Mouse (Mus musculus): ENCODE data around the gene 2810021J22Rik.
"Not testable (repeated sequence)": the region's sequence is repeated elsewhere in the genome, so short reads cannot be mapped to it uniquely, and the experiment has no call there.

Gene 2810021J22Rik

DNA sequence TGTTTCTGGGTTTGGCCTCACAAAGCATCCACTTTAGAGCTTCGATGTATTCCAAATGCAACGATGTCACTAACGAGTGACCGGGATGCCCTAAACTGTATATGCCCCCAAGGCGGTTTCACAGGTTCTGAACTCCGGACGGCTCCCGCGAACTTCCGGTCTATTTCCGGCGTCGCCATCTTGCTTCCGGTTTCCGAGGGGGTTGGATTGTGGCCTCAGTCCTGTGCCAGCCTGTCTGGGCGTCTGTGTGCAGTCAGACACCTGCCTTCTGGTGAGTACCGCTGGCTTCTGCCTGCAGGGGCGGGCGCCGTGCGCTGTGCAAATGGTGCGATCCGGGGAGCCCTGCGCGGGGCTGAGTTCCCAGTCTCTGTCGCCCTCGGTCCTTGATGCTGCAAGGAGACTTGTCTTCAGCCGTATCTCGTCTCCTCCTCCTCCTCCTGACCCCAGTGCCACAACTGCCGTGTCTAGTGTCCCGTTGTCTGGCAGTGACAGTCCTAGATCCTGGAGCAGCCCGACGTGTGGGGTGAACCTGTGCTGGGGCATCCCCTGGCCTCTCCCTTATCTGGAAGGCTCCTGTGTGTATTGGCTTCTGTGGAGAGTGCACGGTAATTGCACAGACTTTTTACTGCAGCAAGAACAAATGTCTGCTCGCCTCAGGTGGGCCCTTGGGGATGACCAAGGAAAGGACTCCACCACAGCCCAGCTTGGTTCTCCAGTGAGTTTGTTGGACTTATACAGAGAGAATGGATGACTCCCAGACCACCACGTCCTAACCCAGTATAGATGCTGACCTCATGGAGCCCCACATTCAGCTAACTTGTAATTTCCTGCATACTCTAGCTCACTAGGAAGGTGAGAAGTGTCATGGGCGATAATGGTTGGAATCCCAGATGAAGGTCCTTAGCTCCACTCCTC is at the start of gene 2810021J22Rik:
TSS of gene 2810021J22Rik (plus strand) at position 178 of the 915 bp plus-strand sequence.
- peak; percentile 73 to 76 for DNase-seq (ENCODE audit: low spot score in 2 of 2)

DNA sequence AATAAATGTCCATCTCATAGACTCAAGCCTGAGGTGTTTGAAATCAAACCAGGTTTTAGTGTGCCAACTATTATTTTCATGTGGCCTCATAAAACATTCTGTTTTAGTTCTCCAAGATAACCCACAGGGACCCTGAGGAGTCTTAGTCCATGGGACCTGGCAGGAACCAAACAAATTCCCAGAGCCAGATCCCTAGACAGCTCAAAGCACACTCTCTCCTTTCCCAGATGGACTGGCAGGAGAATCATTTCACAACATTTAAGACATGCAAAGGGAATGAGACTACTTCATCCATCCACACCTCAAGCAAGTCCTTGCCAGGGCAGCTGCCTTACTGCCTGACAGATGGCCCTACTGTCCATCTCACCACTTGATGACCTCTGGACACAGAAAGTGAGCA is 38.1 kb upstream of the 2810021J22Rik start, which contains the start of gene Olfr312:
TSS of gene Olfr312 (plus strand) at position 301 of the 400 bp plus-strand sequence.
- DNase-seq (ENCODE audit: low spot score in 2 of 2) = not testable (repeated sequence)

DNA sequence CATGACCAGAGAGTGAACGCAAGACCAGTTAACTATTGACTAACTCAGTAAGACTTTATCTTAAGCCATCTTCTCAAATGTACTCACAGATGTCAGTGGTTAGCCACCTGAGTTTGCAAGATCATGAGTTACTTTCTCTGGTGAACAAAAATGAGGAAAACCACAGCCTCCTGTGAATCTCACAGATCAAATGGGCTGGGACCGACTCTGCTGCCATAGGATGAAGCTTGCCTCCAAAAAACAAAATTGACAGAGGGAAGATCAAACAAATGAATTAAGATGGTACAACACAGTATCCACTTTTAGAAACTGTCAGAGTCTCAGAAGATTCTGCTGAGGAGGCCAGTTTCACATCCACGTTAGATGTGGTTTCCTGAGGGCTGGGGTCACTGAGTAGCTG is 37.3 kb upstream of the 2810021J22Rik start:
- no peak for DNase-seq (ENCODE audit: low spot score in 2 of 2)

DNA sequence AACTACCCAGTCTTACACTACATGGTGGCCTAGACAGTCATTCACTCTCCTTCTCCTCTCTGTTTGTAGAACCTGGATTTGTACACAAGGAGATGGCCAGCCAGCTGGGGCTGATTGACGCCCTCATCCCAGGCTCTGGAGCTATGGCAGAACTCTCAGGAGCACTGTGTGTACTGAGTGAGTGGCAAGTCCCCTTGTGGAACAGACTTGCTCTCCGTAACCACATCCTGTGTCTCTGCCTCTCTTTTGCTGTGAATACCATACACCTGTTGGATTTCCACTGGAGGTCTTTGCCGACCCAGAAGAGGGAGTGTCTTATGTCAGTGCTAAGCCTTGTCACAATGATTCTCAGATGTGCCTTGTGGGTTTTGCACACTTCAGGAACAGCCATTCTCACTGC is 34.5 kb upstream of the 2810021J22Rik start:
- not testable (repeated sequence) for DNase-seq (ENCODE audit: low spot score in 2 of 2)

DNA sequence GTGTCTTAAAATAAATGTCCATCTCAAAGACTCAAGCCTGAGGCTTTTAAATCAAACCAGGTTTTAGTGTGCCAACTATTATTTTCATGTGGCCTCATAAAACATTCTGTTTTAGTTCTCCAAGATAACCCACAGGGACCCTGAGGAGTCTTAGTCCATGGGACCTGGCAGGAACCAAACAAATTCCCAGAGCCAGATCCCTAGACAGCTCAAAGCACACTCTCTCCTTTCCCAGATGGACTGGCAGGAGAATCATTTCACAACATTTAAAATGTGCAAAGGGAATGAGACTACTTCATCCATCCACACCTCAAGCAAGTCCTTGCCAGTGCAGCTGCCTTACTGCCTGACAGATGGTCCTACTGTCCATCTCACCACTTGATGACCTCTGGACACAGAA is 28.1 kb upstream of the 2810021J22Rik start, which contains the start of gene Olfr311:
TSS of gene Olfr311 (plus strand) at position 301 of the 400 bp plus-strand sequence.
- DNase-seq (ENCODE audit: low spot score in 2 of 2) = not testable (repeated sequence)

DNA sequence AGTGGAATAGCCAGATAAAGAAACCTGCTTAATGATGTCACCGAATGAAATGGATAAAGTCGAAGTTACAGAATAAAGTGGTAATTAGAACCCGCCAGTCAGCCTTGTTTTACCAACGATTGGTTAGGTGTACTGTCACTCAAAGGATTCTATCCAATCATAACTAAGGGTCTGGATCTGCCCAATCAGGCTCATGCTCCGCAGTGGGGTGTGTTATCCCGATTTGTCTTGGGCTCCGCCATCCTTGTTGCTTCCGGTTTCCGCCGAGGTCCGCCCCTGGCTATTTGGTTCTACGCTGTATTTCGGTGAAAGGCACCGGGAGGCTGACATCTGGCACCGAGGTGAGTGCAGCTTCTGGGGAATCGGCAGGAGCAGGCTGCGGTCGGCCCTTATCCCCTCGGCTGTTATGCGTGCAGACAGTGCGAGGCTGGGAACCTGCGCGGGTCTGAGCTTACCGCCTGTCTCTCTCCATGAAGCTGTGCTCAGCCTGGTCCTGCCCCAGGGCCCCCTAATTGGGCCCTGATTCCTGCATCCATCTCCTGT is 20.0 kb upstream of the 2810021J22Rik start, which contains the start of gene Gm12258:
TSS of gene Gm12258 (plus strand) at position 240 of the 543 bp plus-strand sequence.
- DNase-seq (ENCODE audit: low spot score in 2 of 2) = peak; percentile 76 to 82

DNA sequence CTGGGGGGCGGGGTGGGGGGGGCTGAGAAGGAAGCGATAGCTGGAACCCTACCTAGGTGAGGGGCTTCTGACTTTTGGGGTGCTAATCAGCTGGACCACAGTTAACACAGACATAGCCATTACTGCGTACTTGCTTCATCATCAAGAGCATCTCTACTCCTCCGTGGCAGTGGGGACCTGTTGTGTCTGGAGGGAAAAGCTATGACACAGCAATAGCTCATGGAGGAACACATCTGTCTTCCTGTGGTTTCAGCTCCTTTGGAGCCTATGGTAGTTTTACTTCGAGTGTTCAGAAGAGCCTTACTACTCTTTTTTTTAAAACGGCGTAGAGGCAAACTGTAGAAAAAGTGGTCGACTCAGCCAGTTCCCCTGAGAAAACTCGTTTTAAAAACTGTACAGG is 19.4 kb upstream of the 2810021J22Rik start:
- DNase-seq (ENCODE audit: low spot score in 2 of 2) = no peak

DNA sequence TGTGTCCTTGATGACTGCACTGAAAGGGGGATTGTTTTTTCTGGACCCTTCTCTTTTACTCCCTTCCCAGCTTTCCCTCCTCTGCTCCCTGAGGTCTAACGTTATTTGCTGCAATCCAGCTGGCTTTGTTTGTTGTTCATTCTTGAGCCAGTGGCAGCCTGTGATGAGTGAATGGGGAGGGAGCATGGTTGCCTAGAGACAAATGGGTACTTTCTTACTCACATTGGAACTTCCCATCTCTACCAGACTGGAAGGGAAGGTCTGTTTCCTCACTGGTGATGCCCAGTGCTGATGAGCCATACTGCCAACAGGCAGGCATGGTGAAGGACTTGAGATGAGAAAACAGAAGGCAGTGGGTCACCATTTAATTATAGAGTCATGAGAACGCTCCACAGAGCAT is 17.3 kb upstream of the 2810021J22Rik start:
- no peak for DNase-seq (ENCODE audit: low spot score in 2 of 2)

DNA sequence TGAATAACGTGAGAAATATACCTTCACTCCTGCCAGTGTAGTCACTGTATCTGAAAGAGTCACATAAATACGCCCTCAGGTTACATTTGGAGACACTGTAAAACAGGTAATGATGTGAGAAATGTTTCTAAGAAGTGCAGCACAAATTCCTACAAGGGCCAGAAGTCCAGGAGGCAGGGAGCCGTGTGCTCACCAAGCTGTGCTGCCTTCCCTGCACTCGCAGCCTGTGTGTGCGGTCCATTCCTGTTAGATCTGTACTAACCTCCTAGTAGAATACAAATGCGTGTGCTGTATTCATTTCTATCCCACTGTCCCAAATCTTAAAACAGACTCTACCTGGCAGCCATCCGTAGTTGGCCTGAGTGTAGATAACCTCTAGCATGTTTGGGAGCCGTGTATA is 6.3 kb upstream of the 2810021J22Rik start:
- no peak for DNase-seq (ENCODE audit: low spot score in 2 of 2)

DNA sequence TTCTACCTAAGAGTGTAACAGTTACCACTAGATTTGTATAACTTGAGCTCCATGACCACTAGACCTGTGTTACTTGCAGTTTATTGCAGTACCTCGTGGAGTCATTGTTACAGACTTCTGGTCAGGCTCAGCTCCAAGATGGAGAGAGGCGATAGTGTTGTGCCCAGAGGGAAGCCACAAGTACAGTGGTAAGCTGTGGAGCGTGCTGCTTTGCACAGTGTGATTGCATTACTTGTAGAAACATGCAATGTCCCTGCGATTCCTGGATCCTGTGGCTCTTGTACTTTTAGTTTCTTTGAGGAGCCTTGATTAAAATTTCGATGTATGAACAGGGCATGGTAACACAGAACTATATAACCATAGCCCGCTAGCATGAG is 926 bp downstream of the 2810021J22Rik start:
- DNase-seq (ENCODE audit: low spot score in 2 of 2) = no peak

DNA sequence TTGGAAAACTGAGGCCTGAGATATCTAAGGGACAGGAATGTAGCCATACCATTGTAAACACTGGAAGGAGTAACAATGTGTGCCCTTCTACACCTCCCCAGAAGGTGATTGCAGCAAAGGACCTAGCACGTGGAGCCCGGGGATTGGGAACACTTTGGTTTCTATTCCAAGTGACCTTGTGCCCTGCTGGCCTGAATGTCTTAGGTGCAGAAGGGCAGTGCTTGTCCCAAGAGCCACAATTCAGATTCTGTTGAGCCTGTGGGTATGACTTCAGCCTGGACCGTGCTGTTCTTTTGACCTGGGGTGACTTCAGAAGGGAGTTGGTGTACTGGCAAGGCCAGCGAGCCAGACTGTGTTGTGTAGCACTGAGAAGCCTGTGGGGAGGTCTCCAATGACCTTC is 3.9 kb downstream of the 2810021J22Rik start:
- no peak for DNase-seq (ENCODE audit: low spot score in 2 of 2)

DNA sequence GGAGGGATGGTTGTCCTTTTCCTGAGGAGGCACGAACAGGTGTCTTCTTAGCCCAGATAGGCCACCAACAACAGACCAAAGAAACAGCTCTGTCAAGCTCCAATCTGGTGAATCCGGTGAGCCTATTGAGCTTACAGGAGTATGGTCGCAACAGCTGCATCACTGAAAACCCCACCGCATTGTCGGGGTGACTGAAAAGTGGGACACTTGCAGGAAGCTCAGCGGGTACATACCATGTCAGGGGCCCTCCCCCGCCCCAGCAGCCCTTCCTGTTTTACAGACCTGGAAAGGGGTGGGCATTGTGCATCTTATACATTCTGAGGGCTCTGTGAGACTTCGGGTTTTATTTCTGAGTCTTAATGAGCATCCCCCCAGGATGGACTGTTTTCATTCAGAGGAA is 16.7 kb downstream of the 2810021J22Rik start:
- DNase-seq (ENCODE audit: low spot score in 2 of 2) = peak in 1 of 2 experiments; percentile 53

DNA sequence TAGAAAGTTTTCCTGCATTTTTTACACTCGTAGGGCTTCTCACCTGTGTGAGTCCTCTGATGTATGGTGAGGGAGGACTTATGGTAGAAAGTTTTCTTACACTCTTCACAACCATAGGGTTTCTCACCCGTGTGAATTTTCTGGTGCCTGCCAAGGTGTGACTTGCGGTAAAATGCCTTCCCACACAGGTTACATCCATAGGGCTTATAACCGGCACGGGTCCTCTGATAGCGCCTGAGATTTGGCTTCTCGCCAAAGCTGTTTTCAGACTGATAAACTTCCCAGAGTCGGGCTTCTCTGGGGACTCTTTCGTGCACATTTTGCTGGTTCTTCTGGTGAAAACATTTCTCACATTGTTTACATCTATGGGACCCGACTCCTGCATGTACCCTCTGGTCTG is 23.5 kb downstream of the 2810021J22Rik start:
- no peak for DNase-seq (ENCODE audit: low spot score in 2 of 2)

DNA sequence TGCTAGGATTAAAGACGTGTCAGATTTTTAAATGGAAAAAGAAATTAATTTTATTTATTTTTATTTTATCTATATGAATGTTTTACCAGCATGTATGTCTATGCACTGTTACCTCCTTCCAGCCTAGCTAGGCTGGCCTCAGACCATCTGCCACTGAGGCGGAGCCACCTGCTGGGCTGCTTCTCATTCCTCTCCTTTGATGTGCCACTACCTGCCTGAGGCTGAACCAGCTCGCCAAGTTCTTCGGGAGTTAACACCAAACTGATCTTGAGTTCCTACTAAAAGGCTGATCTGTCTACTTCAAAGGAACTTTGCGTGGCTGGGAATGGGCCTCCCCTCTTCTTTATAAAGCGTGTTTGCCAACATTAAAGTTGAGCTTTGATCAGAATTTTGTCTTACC is 27.4 kb downstream of the 2810021J22Rik start:
- DNase-seq (ENCODE audit: low spot score in 2 of 2) = no peak

DNA sequence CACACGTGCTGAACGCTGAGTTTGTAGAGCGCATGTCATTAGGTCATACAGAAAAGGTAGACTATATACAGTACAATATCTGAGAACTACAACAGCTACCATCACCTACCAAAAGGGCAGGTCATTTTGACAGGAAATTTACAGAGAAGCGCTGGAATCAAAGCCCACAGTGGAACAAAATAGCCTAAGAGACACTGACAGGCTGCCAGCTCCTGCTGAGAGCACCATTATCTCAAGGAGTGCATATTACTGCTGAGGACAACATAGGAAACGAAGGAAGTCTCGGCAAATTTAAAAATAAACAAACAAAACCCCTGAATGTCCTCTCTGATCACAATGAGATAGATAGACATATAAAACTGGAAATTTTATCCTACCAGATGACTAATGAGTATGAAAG is 30.5 kb downstream of the 2810021J22Rik start:
- no peak for DNase-seq (ENCODE audit: low spot score in 2 of 2)

DNA sequence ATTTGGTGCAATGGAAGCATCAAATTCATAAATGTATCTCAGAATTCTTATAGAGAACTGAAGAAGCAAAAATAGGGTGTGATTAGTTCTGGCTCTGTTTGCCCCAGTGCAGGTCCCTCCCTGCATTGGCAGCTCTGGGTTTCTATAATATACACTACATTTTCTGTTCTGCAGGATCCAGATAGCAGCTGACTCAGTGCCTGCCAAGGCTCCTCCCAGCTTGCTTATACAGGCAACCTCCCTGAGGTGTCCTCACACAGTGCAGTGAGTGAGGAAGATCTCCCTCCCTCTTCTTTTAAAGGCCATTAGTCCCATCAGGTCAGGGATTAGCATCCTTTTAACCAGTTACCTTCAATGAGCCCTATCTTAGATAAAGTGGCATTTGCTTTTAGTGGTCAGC is 34.1 kb downstream of the 2810021J22Rik start:
- DNase-seq (ENCODE audit: low spot score in 2 of 2) = no peak

DNA sequence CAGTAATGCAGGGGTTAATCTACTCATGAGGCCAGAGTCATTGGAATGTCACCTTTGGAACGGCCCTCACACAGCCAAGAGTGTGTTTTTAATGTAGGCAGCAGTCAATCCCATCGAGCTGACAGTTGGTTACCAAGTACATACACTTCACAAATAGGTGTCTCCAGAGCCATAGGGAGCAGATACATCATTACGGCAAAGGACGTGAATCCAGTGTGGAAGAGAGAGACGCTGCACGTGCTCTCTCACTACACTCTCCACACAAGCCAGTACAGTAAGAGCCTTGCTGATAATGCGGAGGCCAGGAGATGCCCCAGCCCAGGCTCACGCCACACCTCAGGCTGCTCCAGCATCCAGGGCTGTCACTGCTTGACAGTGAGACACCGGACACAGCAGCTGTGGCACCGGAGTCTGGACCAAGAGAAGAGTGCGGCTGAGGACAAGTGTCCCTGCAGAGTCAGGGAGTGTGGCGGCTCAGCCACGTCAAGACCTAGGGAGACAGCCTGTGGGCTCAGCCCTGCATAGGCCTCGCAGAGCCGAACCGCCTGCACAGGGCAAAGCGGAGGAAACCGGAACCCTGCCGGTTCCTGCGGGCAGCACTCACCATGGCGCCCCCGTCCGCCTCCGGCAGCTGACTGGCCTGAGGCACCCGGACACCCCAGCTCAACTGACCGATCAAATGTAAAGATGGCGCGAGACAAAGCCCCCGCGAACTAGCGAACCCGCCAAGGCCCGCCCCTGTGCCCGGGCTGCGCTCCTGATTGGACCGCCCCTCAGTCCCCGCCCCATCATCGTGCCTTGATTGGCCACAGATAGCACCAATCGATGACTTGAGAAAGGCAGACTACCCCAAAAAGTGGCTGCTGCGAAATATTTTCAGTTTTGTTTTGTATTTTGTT is 36.7 kb downstream of the 2810021J22Rik start, which contains the start of gene Zfp39:
TSS of gene Zfp39 (minus strand) at position 715 of the 899 bp plus-strand sequence.
- peak; percentile 95 for DNase-seq (ENCODE audit: low spot score in 2 of 2)

DNA sequence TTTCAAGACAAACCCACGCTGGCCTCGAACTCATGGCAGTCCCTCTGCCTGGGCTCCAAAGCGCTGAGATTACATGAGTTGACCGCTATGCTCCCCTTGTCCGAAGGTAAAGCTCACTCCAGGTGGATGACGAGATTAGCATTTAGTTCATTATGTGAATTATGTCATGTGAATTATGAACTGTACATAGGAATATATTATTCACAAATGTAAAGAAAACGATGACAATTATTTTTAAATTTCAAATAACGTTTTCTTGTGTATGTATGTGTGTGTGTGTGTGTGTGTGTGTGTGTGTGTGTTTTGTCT is 37.3 kb downstream of the 2810021J22Rik start:
- DNase-seq (ENCODE audit: low spot score in 2 of 2) = no peak

DNA sequence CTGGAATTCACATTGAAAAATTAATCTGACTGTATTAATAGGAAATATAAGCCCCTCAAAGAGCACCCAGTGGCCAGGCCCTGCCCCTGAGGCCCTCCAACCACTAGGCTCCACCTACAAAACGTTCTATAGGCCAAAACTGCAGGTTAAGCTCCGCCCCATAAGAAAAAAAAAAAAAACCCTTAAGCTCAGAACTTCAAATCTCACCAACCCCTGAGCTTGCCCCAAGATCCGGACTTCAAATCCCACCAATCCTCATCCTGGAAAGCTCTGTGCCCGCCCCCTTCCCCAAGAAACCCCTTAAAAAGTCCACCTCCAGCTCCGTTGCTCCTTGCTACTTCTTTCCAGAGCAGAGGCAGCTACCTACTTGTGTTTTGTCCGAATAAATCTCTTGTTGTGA is 37.8 kb downstream of the 2810021J22Rik start:
- no peak for DNase-seq (ENCODE audit: low spot score in 2 of 2)

DNA sequence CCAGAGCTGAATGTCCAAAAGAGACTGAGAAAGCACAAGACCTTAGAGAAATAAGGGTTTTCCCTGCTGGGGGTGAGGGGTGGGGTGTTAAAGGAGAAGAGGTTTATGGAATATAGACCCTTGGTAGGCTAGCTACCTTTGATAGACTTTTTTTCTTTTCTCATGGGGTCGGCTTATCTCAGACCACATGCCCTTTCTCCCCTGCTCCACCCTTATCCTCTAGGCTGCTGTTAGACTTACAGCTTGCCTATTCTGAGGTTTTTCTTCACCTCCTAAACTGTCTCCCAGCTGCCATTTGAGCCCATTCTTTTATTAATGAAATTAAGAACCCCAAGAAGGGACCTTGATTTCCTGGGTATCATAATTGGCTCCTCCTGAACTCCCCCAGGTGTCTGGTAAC is 46.8 kb downstream of the 2810021J22Rik start:
- DNase-seq (ENCODE audit: low spot score in 2 of 2) = no peak

DNA sequence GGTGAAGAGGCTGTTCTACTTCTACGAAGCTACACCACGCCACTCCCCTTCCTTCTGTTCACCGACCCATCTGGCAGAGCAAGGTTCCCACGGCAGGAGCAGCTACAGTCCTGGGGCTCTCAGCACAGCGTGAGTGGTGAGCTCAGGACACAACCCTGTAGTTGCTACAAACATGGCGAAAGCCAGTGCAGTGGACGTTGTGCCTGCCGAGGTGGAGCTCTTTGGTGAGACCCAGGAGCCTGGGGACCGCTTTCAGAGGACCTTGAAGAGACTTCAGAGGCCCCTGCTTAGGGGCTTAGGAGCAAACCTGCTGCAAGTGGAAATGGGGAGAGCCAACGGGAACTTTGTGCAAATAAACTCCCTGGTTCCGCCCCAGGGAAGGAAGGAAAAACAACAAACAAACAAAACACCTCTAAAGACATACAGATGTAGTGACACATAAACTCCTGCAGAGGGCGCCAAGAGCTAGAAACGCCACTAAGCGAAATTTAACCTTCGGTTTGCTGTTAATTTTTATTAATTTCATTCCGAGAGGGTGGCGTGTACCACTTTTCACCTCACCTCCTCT is 47.5 kb downstream of the 2810021J22Rik start:
- DNase-seq (ENCODE audit: low spot score in 2 of 2) = no peak

All from urinary bladder, postnatal 4 days (tissue).